Mouse (Mus musculus) limb, embryonic 14.5 days (tissue): ENCODE results near the gene Fam184b. TPM values are rescaled to one million over a fixed set of nuclear protein-coding genes. Genes with fewer than 3 reads are reported as not detected.

Source experiments
- ATAC-seq: fragments of 200-750 bp; cut with Nextera tagmentation; 2 replicates; pipeline ENCODE4 v1.8.0; 2017; ENCODE audit warnings: low read depth, moderate number of reproducible peaks, moderate TSS enrichment; ENCODE audit not compliant: low FRiP score
- DNase-seq: peaks from one replicate; pipeline ENCODE4 v3.0.0-alpha.2; 2015; ENCODE audit warnings: low spot score
- H3K27ac ChIP-seq: fragments of 300-500 bp; sonication (generic); replicated peaks from 2 replicates; pipeline ENCODE4 v1.5.1; 2014; ENCODE audit warnings: low read depth, mild to moderate bottlenecking, low read length, moderate library complexity, mixed read lengths
- H3K27me3 ChIP-seq: fragments of 300-500 bp; sonication (generic); 2 replicates; pipeline ENCODE4 v1.6.1; 2014; ENCODE audit warnings: low read length, mixed read lengths; ENCODE audit not compliant: control insufficient read depth, insufficient read depth
- H3K36me3 ChIP-seq: fragments of 300-500 bp; sonication (generic); 2 replicates; pipeline ENCODE4 v1.6.1; 2014; ENCODE audit warnings: mild to moderate bottlenecking, low read length, moderate library complexity, mixed read lengths; ENCODE audit not compliant: control insufficient read depth, insufficient read depth
- H3K4me1 ChIP-seq: fragments of 300-500 bp; sonication (generic); 2 replicates; pipeline ENCODE4 v1.6.1; 2014; ENCODE audit warnings: antibody characterized with exemption, low read length, mixed read lengths; ENCODE audit not compliant: control insufficient read depth, insufficient read depth
- H3K4me2 ChIP-seq: fragments of 300-500 bp; sonication (generic); replicated peaks from 2 replicates; pipeline ENCODE4 v1.6.1; 2014; ENCODE audit warnings: low read depth, mild to moderate bottlenecking, low read length, moderate library complexity; ENCODE audit not compliant: severe bottlenecking
- H3K4me3 ChIP-seq: fragments of 300-500 bp; sonication (generic); replicated peaks from 2 replicates; pipeline ENCODE4 v1.5.1; 2014; ENCODE audit warnings: low read length
- H3K9ac ChIP-seq: fragments of 300-500 bp; sonication (generic); 2 replicates; pipeline ENCODE4 v1.6.1; 2014; ENCODE audit warnings: mild to moderate bottlenecking, low read depth, low read length, moderate library complexity; ENCODE audit not compliant: severe bottlenecking
- H3K9me3 ChIP-seq: fragments of 300-500 bp; sonication (generic); 2 replicates; pipeline ENCODE4 v1.6.1; 2016; ENCODE audit warnings: low read length; ENCODE audit not compliant: control insufficient read depth
- POLR2A ChIP-seq: fragments of 200-500 bp; IDR thresholded peaks from 2 replicates; pipeline ENCODE4 v1.8.0; 2012; ENCODE audit warnings: inconsistent platforms, mild to moderate bottlenecking, moderate library complexity, borderline replicate concordance; ENCODE audit not compliant: insufficient read depth, insufficient read length; ENCODE audit errors: extremely low read depth
- WGBS: fragments of 180-500 bp; shearing (Covaris S2); extraction: QIAGEN DNeasy Blood & Tissue Kit; methylation state at CpG from one replicate; pipeline ENCODE4 v1.1.7; 2014; 5-methylcytosine and 5-hydroxymethylcytosine counted together
- polyA plus RNA-seq, 2 experiments: library from polyadenylated mRNA; depleted of rRNA in 1 of 2; stranded (reverse) in 1 of 2; unstranded in 1 of 2; fragments of >200 nt; fragmentation: Nextera tagmentation in 1 of 2; extraction: Ambion mirVana in 1 of 2; gene quantifications; 2 replicates each; pipeline versions ENCODE4 v1.2.1 to v1.2.3; 2012 to 2014

Gene Fam184b
- polyA plus RNA-seq, 2 experiments = 1.6 to 3.1 TPM

DNA sequence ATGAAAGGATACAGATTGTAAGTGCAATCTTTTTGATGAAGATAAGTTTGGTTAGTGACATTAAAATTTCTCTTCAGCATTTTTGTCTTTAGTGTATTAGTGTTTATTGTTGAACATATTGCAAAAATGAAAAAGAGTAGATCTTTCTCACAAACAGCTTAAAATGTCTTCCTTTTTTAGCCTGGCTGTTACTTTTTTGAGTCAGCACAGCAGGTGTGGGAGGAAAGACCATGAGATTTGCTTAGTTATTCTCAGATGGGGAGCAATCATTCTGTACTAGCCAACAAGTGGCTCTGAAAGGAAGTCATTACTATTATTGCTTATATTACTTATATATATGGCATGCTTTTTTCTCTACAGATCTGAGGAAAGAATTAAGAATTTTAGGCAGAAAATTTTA is 40.5 kb upstream of the Fam184b start:
- Histone ChIP-seq H3K27me3 (no peaks in the 10 kb centered on the region), H3K4me2 (no peak overlapping the region), H3K9ac (no peak overlapping the region), H3K27ac (no peak overlapping the region), H3K4me1 (no peaks in the 10 kb centered on the region), H3K4me3 (no peak overlapping the region), H3K9me3 (no peaks in the 10 kb centered on the region), H3K36me3 (peaks cover 36% of the 10 kb centered on the region)
- TF ChIP-seq POLR2A = no peak
- ATAC-seq (no peak), DNase-seq (no peak)

DNA sequence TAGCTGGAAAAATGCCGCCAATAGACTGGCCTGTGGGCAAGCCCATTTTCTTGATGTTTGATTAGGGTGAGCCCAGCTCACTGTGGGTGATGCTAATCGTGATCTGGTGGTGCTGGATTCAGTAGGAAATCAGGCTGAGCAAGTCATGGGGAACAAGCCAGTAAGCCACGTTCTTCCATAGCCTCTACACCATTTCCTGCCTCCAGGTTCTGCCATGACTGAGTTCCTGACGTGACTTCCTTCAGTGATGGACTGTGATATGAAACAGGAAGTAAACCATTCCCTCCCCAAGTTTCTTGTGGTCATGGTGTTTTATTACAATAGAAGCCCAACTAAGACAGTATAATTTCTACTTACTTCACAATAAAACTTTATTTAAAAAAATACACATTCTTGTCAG is 38.2 kb upstream of the Fam184b start:
- H3K9ac ChIP-seq = no peak overlapping the region

DNA sequence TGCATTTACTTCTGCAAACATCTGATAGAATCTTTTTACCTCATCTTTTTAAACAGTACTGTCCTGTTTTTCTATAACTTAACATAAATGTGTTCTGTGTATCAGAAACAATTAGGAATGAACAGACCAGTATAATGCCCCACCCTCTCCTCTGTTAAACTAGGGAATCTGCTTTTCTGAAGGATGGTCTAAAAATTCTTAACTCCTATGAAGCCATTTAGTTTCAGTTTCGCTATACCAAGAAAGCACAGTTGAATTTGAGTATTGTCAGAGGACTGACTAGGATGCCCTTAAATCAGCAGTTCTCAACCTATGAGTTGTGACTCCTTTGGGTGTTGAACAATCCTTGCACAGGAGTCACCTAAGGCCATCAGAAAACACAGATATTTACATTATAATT is 35.6 kb upstream of the Fam184b start:
- DNase-seq = no peak
- H3K4me2 ChIP-seq = no peak overlapping the region
- ATAC-seq = no peak
- no peaks in the 10 kb centered on the region for H3K9me3 ChIP-seq
- H3K27ac ChIP-seq = no peak overlapping the region
- H3K4me1 ChIP-seq = no peaks in the 10 kb centered on the region
- H3K4me3 ChIP-seq = no peak overlapping the region
- no peaks in the 10 kb centered on the region for H3K27me3 ChIP-seq
- TF ChIP-seq POLR2A = no peak
- 96% methylated on average over 1 of the region's 1 CpGs for WGBS
- no peak overlapping the region for H3K9ac ChIP-seq
- H3K36me3 ChIP-seq = peaks cover 29% of the 10 kb centered on the region

More for the DNA sequence above, 38.2 kb upstream of the Fam184b start:
- Histone ChIP-seq H3K36me3 (peaks cover 36% of the 10 kb centered on the region), H3K4me2 (no peak overlapping the region), H3K4me3 (no peak overlapping the region), H3K9me3 (no peaks in the 10 kb centered on the region), H3K27ac (no peak overlapping the region), H3K27me3 (no peaks in the 10 kb centered on the region), H3K4me1 (no peaks in the 10 kb centered on the region)
- 85% methylated on average over 4 of the region's 4 CpGs for WGBS
- TF ChIP-seq POLR2A = no peak
- no peak for ATAC-seq
- DNase-seq = no peak

DNA sequence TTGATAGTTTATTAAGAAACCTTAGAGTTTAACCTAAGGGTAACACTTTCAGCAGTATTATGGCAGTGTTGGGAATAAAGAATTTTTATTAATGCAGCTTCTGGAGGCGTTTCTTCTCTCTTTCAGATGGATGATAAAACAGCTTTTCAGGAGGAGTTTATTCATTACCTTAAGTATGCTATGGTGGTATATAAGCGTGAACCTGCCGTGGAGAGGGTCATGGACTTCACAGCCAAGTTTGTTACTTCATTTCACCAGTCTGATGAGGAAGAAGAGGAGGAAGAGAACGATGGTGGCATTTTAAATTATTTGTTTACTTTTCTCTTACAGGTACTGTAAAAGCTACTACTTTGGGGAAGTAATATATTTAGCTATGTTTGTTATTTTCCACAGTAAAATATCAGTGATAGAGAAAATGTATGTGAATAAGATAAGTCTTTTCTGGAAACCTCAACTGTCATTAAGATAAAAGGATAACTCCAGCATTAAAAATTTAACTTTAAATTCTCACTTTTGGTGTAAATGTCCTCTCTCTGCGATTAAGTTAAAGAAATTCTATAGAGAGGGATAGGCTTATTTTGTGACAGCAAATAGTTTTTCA is 31.6 kb upstream of the Fam184b start:
- H3K27ac ChIP-seq = no peak overlapping the region

DNA sequence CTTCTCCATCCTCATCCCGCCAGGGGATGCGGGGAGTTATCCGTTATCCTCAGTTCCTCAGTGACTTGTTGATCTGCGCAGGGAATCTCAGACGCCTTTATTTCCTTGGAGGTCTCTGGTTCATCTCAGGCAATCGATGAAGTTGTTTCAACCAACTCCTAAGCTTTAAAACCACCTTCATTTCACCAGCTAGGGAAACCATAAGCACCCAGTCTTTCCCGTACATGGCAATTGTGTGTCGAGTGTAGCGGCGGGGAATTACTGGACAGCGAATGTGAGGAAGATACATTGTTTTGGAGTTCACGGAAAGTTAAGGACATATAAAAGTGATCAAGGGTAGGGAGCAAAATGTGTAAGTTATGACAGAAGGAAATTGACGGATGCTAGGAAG is 30.9 kb upstream of the Fam184b start:
- TF ChIP-seq POLR2A = no peak
- no peaks in the 10 kb centered on the region for H3K27me3 ChIP-seq
- H3K4me2 ChIP-seq = peak overlapping the region; percentile 71
- peak overlapping the region; percentile 75 for H3K4me3 ChIP-seq
- H3K36me3 ChIP-seq = 0 out of 2 replicates have a peak, but pooled peaks cover 7% of the 10 kb centered on the region
- peak overlapping the region; percentile 70 for H3K9ac ChIP-seq
- H3K9me3 ChIP-seq = no peaks in the 10 kb centered on the region
- peak overlapping the region; percentile 68 for H3K27ac ChIP-seq
- no peak for DNase-seq
- peaks cover 3% of the 10 kb centered on the region; the same call in 1 of the 2 replicates for H3K4me1 ChIP-seq
- WGBS = under 1% methylated on average over 13 of the region's 13 CpGs
- ATAC-seq = no peak

More for the DNA sequence above, 31.6 kb upstream of the Fam184b start:
- 52% methylated on average over 5 of the region's 5 CpGs for WGBS
- Histone ChIP-seq H3K36me3 (peaks cover 12% of the 10 kb centered on the region), H3K27me3 (no peaks in the 10 kb centered on the region), H3K9me3 (no peaks in the 10 kb centered on the region), H3K9ac (no peak overlapping the region), H3K4me3 (peak overlapping the region; percentile 75), H3K4me1 (peaks cover 3% of the 10 kb centered on the region; the same call in 1 of the 2 replicates), H3K4me2 (peak overlapping the region; percentile 71)
- no peak for TF ChIP-seq POLR2A
- DNase-seq = no peak
- ATAC-seq = no peak
